Mouse (Mus musculus) cerebellum, adult (tissue): ENCODE data around the gene Ola1.

Experiments
- ATAC-seq: cut with Nextera tagmentation; 2 replicates; pipeline ENCODE4 v1.9.2; 2017; ENCODE audit warnings: mild to moderate bottlenecking, moderate library complexity, mixed read lengths; ENCODE audit not compliant: insufficient number of reproducible peaks, low FRiP score, low TSS enrichment

Gene Ola1

GRCm38 (mm10) chr2:73157202-73157601 lies 61.5 kb downstream of the Ola1 start:
- no peak for ATAC-seq

GRCm38 (mm10) chr2:73150526-73150925 lies 68.2 kb downstream of the Ola1 start:
- no peak for ATAC-seq

- no peak for ATAC-seq
These were observed 72.6 kb downstream of the Ola1 start for GRCm38 (mm10) chr2:73146111-73146510.

- ATAC-seq = no peak
These were observed 75.0 kb downstream of the Ola1 start for GRCm38 (mm10) chr2:73143732-73144131.

GRCm38 (mm10) chr2:73142832-73143470 lies 75.8 kb downstream of the Ola1 start:
- ATAC-seq = no peak

- no peak for ATAC-seq
These were observed 85.8 kb downstream of the Ola1 start for GRCm38 (mm10) chr2:73132897-73133296.

GRCm38 (mm10) chr2:73127686-73128085 lies 91.0 kb downstream of the Ola1 start:
- no peak for ATAC-seq

- no peak for ATAC-seq
These were observed 99.9 kb downstream of the Ola1 start for GRCm38 (mm10) chr2:73118781-73119180.

GRCm38 (mm10) chr2:73107089-73107488 lies 111.6 kb downstream of the Ola1 start:
- ATAC-seq = no peak

GRCm38 (mm10) chr2:73096491-73096890 lies 122.2 kb downstream of the Ola1 start:
- ATAC-seq = no peak

GRCm38 (mm10) chr2:73095300-73095699 lies 123.4 kb downstream of the Ola1 start:
- no peak for ATAC-seq

- no peak for ATAC-seq
These were observed 125.7 kb downstream of the Ola1 start for GRCm38 (mm10) chr2:73093032-73093431.

GRCm38 (mm10) chr2:73091302-73091701 lies 127.4 kb downstream of the Ola1 start:
- no peak for ATAC-seq

GRCm38 (mm10) chr2:73087641-73088040 lies 131.1 kb downstream of the Ola1 start:
- no peak for ATAC-seq

GRCm38 (mm10) chr2:73085669-73086304 lies 132.9 kb downstream of the Ola1 start:
- no peak for ATAC-seq

GRCm38 (mm10) chr2:73082476-73082875 lies 136.2 kb downstream of the Ola1 start:
- no peak for ATAC-seq

- ATAC-seq = no peak
These were observed 136.9 kb downstream of the Ola1 start for GRCm38 (mm10) chr2:73081861-73082260.

GRCm38 (mm10) chr2:73080084-73080483 lies 138.6 kb downstream of the Ola1 start:
- ATAC-seq = no peak

- ATAC-seq = no peak
These were observed 139.4 kb downstream of the Ola1 start for GRCm38 (mm10) chr2:73079311-73079710.

- no peak for ATAC-seq
These were observed 144.8 kb downstream of the Ola1 start for GRCm38 (mm10) chr2:73073811-73074472.

- no peak for ATAC-seq
These were observed 147.5 kb downstream of the Ola1 start for GRCm38 (mm10) chr2:73071201-73071600.
